Mouse (Mus musculus): ENCODE data around the gene Osgep.
"Not testable (repeated sequence)": the region's sequence is repeated elsewhere in the genome, so short reads cannot be mapped to it uniquely, and the experiment has no call there.

Gene Osgep

GRCm38 (mm10) chr14:50891621-50892020 lies 33.1 kb downstream of the Osgep start:
- no peak for DNase-seq (ENCODE audit: low read depth, low spot score)

- no peak for DNase-seq (ENCODE audit: low read depth, low spot score)
These were observed 48.3 kb downstream of the Osgep start for GRCm38 (mm10) chr14:50876236-50876950.

GRCm38 (mm10) chr14:50875591-50876230 lies 49.0 kb downstream of the Osgep start:
- no peak for DNase-seq (ENCODE audit: low read depth, low spot score)

GRCm38 (mm10) chr14:50875175-50875574 lies 49.5 kb downstream of the Osgep start:
- DNase-seq (ENCODE audit: low read depth, low spot score), result no peak

- DNase-seq (ENCODE audit: low read depth, low spot score), result no peak
These were observed 53.4 kb downstream of the Osgep start for GRCm38 (mm10) chr14:50871284-50871683.

GRCm38 (mm10) chr14:50870805-50871143 lies 53.9 kb downstream of the Osgep start:
- no peak for DNase-seq (ENCODE audit: low read depth, low spot score)

- peak; percentile 70 for DNase-seq (ENCODE audit: low read depth, low spot score)
These were observed 54.5 kb downstream of the Osgep start, which contains the start of gene Tep1 for GRCm38 (mm10) chr14:50869889-50870804. TSS of gene Tep1 (minus strand) at chr14:50870560.

- DNase-seq (ENCODE audit: low read depth, low spot score), result no peak
These were observed 56.0 kb downstream of the Osgep start for GRCm38 (mm10) chr14:50868656-50869055.

GRCm38 (mm10) chr14:50868211-50868610 lies 56.5 kb downstream of the Osgep start:
- no peak for DNase-seq (ENCODE audit: low read depth, low spot score)

- no peak for DNase-seq (ENCODE audit: low read depth, low spot score)
These were observed 57.7 kb downstream of the Osgep start for GRCm38 (mm10) chr14:50866966-50867365.

- not testable (repeated sequence) for DNase-seq (ENCODE audit: low read depth, low spot score)
These were observed 59.7 kb downstream of the Osgep start for GRCm38 (mm10) chr14:50865005-50865404.

- no peak for DNase-seq (ENCODE audit: low read depth, low spot score)
These were observed 62.1 kb downstream of the Osgep start for GRCm38 (mm10) chr14:50862641-50863040.

All from WW6 (cell line).